Comparison of ENCODE assay signal across 7 mouse cellular contexts in genomic region chr1:153532896-153533295, GRCm38 (mm10). TPM values are rescaled to one million over a fixed set of nuclear protein-coding genes. Genes with fewer than 3 reads are reported as not detected.
DNase-seq lines count a peak whose midpoint lies in the region; ATAC-seq lines count a peak whose summit lies in the region.
"Not testable (repeated sequence)": the region's sequence is repeated elsewhere in the genome, so short reads cannot be mapped to it uniquely, and the experiment has no call there.

No protein-coding gene starts in this region.

- H3K9me3 ChIP-seq in forebrain, embryonic 11.5 days (ENCODE audit: control insufficient read depth, low read length); heart, embryonic 13.5 days; hindbrain, embryonic 14.5 days (ENCODE audit: control insufficient read depth, low read length); kidney, embryonic 15.5 days (replicated peaks); lung, embryonic 15.5 days; midbrain, embryonic 16.5 days (replicated peaks; ENCODE audit: control insufficient read depth, low read length, poor library complexity, severe bottlenecking): not testable (repeated sequence)

- H3K4me3 ChIP-seq in forebrain, embryonic 11.5 days (ENCODE audit: low read depth, low read length); heart, embryonic 13.5 days; hindbrain, embryonic 14.5 days (replicated peaks; ENCODE audit: low read length); kidney, embryonic 15.5 days (replicated peaks); lung, embryonic 15.5 days; midbrain, embryonic 16.5 days (ENCODE audit: low read depth, low read length): not testable (repeated sequence)

- not testable (repeated sequence) for H3K27me3 ChIP-seq in forebrain, embryonic 11.5 days (ENCODE audit: control insufficient read depth, insufficient read depth, low read length); heart, embryonic 13.5 days (replicated peaks); hindbrain, embryonic 14.5 days (ENCODE audit: control insufficient read depth, insufficient read depth, low read length); kidney, embryonic 15.5 days; lung, embryonic 15.5 days; midbrain, embryonic 16.5 days (ENCODE audit: control insufficient read depth, insufficient read depth, low read depth, low read length)

- peak overlapping the region; percentile 62 for H3K9ac ChIP-seq in forebrain, embryonic 11.5 days (ENCODE audit: low read length)
- not testable (repeated sequence) for H3K9ac ChIP-seq in heart, embryonic 13.5 days; hindbrain, embryonic 14.5 days; kidney, embryonic 15.5 days; lung, embryonic 15.5 days; midbrain, embryonic 16.5 days (ENCODE audit: low read depth, low read length)

- not testable (repeated sequence) for H3K4me2 ChIP-seq in forebrain, embryonic 11.5 days (ENCODE audit: low read depth, low read length, severe bottlenecking); hindbrain, embryonic 14.5 days (replicated peaks); kidney, embryonic 15.5 days; midbrain, embryonic 16.5 days (ENCODE audit: low read length)
- H3K4me2 ChIP-seq in heart, embryonic 13.5 days = 0 out of 2 replicates have a peak overlapping the region, but pooled peaks have one; percentile 63
- 0 out of 2 replicates have a peak overlapping the region, but pooled peaks have one; percentile 53 for H3K4me2 ChIP-seq in lung, embryonic 15.5 days

- DNase-seq in embryo, embryonic 10 days (ENCODE audit: low spot score) = peak; percentile 11
- DNase-seq in forebrain, embryonic 11.5 days (ENCODE audit: low spot score); hindbrain, embryonic 14.5 days (ENCODE audit: low spot score): not testable (repeated sequence)

- H3K27ac ChIP-seq in forebrain, embryonic 11.5 days (ENCODE audit: low read depth, low read length) = peak overlapping the region; percentile 87
- not testable (repeated sequence) for H3K27ac ChIP-seq in heart, embryonic 13.5 days (replicated peaks); lung, embryonic 15.5 days
- H3K27ac ChIP-seq in hindbrain, embryonic 14.5 days = peak overlapping the region; percentile 54; the same call in 1 of the 2 replicates
- H3K27ac ChIP-seq in kidney, embryonic 15.5 days = peak overlapping the region; percentile 70; the same call in 1 of the 2 replicates
- H3K27ac ChIP-seq in midbrain, embryonic 16.5 days (ENCODE audit: low read length) = peak overlapping the region; percentile 67

- H3K36me3 ChIP-seq in forebrain, embryonic 11.5 days (ENCODE audit: control insufficient read depth, insufficient read depth, low read length); heart, embryonic 13.5 days; hindbrain, embryonic 14.5 days (replicated peaks; ENCODE audit: control insufficient read depth, insufficient read depth); kidney, embryonic 15.5 days; lung, embryonic 15.5 days; midbrain, embryonic 16.5 days (ENCODE audit: control insufficient read depth, insufficient read depth, low read length): not testable (repeated sequence)

- peaks cover 11% of the 10 kb centered on the region for H3K4me1 ChIP-seq in forebrain, embryonic 11.5 days (replicated peaks; ENCODE audit: control insufficient read depth, insufficient read depth, low read length)
- peaks cover 12% of the 10 kb centered on the region for H3K4me1 ChIP-seq in heart, embryonic 13.5 days
- H3K4me1 ChIP-seq in hindbrain, embryonic 14.5 days (replicated peaks; ENCODE audit: control insufficient read depth, insufficient read depth, low read length); lung, embryonic 15.5 days: not testable (repeated sequence)
- H3K4me1 ChIP-seq in kidney, embryonic 15.5 days = peaks cover 19% of the 10 kb centered on the region
- H3K4me1 ChIP-seq in midbrain, embryonic 16.5 days (ENCODE audit: control insufficient read depth, insufficient read depth, low read length) = peaks cover 12% of the 10 kb centered on the region

- not testable (repeated sequence) for ATAC-seq in forebrain, embryonic 11.5 days (replicated peaks; ENCODE audit: low FRiP score); heart, embryonic 13.5 days (ENCODE audit: extremely low read depth, insufficient number of reproducible peaks, low FRiP score, low TSS enrichment); hindbrain, embryonic 14.5 days (ENCODE audit: low FRiP score); kidney, embryonic 15.5 days (replicated peaks; ENCODE audit: low FRiP score); lung, embryonic 15.5 days (ENCODE audit: borderline replicate concordance, extremely low read depth, low FRiP score, low TSS enrichment); midbrain, embryonic 16.5 days

- WGBS in forebrain, embryonic 11.5 days = 84% methylated on average over 3 of the region's 3 CpGs
- 86% methylated on average over 3 of the region's 3 CpGs for WGBS in heart, embryonic 13.5 days
- 95% methylated on average over 3 of the region's 3 CpGs for WGBS in hindbrain, embryonic 14.5 days
- 93% methylated on average over 3 of the region's 3 CpGs for WGBS in kidney, embryonic 15.5 days
- 95% methylated on average over 3 of the region's 3 CpGs for WGBS in lung, embryonic 15.5 days
- 97% methylated on average over 3 of the region's 3 CpGs for WGBS in midbrain, embryonic 16.5 days

RNA-seq across cellular contexts. Expression of gene Npl, which starts 16.9 kb away (rescaled TPM):
- 12.4 and 14.3 TPM in 2 replicates for polyA plus RNA-seq in forebrain, embryonic 11.5 days (2014; fragmentation: Nextera tagmentation; extraction: Ambion mirVana)
- 5.9 and 6.8 TPM in 2 replicates for polyA plus RNA-seq in heart, embryonic 13.5 days (2015; fragmentation: Nextera tagmentation; extraction: Ambion mirVana)
- 15.8 and 16.8 TPM in 2 replicates for polyA plus RNA-seq in hindbrain, embryonic 14.5 days (2014; fragmentation: Nextera tagmentation; extraction: Ambion mirVana)
- 21.4 and 23.3 TPM in 2 replicates for polyA plus RNA-seq in kidney, embryonic 15.5 days (2015; fragmentation: Nextera tagmentation; extraction: Ambion mirVana)
- 6.6 and 7.4 TPM in 2 replicates for polyA plus RNA-seq in lung, embryonic 15.5 days (2015; fragmentation: Nextera tagmentation; extraction: Ambion mirVana)
- polyA plus RNA-seq in midbrain, embryonic 16.5 days (2015; fragmentation: Nextera tagmentation; extraction: Ambion mirVana) = 11.2 and 13.3 TPM in 2 replicates

RNA-seq across cellular contexts. Expression of gene Dhx9, which starts 45.4 kb away (rescaled TPM):
- 27.5 and 29.5 TPM in 2 replicates for polyA plus RNA-seq in forebrain, embryonic 11.5 days (2014; fragmentation: Nextera tagmentation; extraction: Ambion mirVana)
- 21.5 and 22.0 TPM in 2 replicates for polyA plus RNA-seq in heart, embryonic 13.5 days (2015; fragmentation: Nextera tagmentation; extraction: Ambion mirVana)
- 23.7 and 26.2 TPM in 2 replicates for polyA plus RNA-seq in hindbrain, embryonic 14.5 days (2014; fragmentation: Nextera tagmentation; extraction: Ambion mirVana)
- 37.3 and 39.6 TPM in 2 replicates for polyA plus RNA-seq in kidney, embryonic 15.5 days (2015; fragmentation: Nextera tagmentation; extraction: Ambion mirVana)
- 30.7 and 34.1 TPM in 2 replicates for polyA plus RNA-seq in lung, embryonic 15.5 days (2015; fragmentation: Nextera tagmentation; extraction: Ambion mirVana)
- polyA plus RNA-seq in midbrain, embryonic 16.5 days (2015; fragmentation: Nextera tagmentation; extraction: Ambion mirVana) = 22.1 and 29.5 TPM in 2 replicates
